Mouse (Mus musculus) spleen, adult 10 weeks (tissue): ENCODE measurements around the gene Otop2. TPM values are rescaled to one million over a fixed set of nuclear protein-coding genes. Genes with fewer than 3 reads are reported as not detected.

Experiments
- polyA plus RNA-seq: library from polyadenylated mRNA; stranded (reverse); fragments of 350-450 nt; fragmentation: Illumina TruSeq; extraction: RNeasy Lipid Tissue Mini Kit (QIAGEN cat#74804); gene quantifications from one replicate; pipeline ENCODE4 v1.2.3, GENCODE M21; 2015; ENCODE audit warnings: low replicate concordance; ENCODE audit not compliant: insufficient read depth

Otop2 gene
- not detected for polyA plus RNA-seq

DNA sequence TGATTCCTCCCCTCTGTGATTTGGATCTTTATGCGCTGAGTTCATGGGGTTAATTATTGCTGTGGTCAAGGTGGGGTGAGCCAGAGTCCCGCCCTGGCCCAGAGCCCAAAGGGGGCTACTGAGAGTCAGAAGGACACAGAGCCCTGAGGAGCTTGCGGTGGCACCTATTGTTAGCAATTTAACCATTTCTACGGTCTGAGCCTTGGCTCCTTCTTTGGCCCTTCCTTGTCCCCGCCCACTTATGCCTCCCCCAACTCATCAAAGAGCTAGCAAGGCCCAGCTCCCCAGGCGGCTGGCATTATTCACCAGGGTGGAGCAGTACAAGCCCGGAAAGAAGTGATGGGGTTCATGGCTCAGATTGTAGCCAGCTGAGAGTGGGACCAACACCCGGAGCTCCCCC lies at the start of gene Otop2:
Gene Otop2, plus strand, starts transcription at position 301 of the 400 bp plus-strand sequence.

DNA sequence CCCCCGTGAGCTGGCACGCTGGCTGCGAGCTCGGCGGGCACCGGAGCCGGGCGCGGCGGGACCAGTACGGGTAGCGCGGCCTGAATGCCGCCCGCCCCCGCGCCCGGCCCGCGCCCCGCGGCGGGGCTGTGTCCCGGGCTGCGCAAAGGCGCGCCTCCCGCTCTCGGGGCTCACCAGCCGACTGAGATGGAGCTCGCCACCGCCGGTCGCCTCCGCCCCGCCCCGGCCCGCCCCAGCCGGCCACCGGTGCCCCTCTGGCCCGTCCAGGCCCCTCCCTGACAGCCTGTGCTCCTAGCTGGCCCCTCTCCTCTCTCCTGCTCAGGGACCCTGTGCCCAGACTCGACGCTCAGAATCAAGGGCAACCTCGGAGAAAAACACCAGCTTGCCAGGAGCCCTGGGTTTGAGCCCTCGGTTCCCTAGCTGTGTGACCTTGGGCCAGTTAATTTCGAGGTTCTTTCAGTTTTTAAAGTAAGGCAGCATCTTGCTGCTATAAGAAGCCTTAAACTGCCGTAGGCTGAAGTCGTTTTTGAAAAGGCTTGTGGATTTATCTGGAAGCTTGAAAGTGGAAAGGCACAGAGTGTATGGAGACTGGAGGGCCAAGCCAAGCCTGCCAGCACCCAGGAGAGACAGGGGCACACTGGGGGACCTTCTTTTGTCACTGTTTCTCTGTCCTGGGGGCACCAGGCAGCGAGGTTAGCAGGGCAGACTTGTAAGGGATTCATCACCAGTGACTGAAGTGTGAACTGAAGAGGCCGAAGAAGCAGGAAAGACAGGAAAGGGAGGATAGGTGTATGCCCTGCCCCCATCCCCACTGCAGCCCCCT lies 39.7 kb upstream of the Otop2 start, which contains the start of gene Grin2c:
Gene Grin2c, minus strand, starts transcription at position 183 of the 823 bp plus-strand sequence.

DNA sequence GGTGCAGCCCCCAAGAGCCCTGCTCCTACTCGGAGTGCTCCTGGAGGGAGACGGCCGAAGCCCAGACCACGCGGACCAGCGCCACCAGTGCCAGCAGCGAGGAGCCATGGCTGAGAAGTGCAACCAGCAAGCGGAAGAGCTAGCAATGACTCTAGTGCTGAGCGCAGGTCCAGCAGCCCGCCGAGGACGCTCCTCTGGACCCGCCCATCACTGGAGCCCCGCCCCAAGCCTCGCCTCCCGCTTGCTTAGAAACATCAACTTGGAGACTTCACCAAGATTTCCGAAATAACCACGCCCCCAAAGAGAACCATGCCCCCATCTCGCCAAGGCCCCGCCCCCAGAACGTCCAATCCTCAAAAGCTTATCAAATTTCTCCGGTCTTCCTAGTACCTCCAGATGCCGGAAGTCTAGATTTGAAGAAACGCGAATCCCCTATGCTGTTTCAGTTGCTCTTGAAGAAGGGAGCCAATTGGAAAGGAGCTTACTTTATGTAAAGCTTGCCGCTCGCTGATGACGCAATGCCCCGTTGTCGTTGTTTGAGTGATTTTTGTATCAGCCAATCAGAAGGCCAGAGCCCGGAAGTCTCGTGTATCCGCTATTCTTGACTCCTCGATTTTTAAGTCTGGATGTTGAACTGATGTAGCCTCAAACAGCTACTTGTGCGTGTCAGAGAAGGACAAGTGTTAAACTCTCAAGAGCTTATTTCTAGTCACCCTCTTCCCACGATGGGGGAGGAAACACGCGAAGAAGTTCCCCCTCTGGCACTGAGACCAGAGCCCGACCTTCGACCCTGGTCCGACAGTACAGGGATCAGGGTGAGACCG lies 30.0 kb upstream of the Otop2 start, which contains the start of gene Fdxr:
Gene Fdxr, minus strand, starts transcription at position 271 of the 824 bp plus-strand sequence.

DNA sequence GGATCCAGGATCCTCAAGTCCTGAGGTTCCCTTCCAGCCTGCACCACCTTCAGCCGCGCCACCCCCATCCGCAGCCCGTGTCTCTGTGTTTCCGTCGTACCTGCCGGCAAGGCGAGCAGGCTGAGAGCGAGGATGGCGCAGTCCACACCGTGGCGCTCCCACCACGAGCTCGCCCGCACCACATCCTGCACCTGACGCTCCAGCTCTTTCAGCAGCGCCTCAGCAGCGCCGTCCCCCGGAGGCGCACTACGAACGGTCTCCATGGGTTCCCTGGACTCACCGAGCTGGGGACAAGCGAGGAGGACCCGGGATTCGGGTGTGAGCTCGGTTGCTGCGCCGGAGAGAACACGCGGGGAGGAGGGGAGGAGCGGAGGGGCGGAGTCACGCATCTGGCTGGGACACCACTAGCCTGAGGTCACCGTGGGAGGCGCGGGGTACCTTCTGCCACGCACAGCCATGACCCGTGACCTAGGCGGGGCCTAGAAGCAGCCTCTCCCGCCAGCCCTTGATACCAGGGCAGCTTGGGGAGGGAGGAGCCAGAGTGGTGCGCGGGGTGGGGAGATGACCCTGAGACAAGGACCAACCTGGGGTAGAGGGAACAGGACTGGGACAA lies 9.6 kb upstream of the Otop2 start, which contains the start of gene Fads6:
Gene Fads6, minus strand, starts transcription at position 450 of the 613 bp plus-strand sequence.

DNA sequence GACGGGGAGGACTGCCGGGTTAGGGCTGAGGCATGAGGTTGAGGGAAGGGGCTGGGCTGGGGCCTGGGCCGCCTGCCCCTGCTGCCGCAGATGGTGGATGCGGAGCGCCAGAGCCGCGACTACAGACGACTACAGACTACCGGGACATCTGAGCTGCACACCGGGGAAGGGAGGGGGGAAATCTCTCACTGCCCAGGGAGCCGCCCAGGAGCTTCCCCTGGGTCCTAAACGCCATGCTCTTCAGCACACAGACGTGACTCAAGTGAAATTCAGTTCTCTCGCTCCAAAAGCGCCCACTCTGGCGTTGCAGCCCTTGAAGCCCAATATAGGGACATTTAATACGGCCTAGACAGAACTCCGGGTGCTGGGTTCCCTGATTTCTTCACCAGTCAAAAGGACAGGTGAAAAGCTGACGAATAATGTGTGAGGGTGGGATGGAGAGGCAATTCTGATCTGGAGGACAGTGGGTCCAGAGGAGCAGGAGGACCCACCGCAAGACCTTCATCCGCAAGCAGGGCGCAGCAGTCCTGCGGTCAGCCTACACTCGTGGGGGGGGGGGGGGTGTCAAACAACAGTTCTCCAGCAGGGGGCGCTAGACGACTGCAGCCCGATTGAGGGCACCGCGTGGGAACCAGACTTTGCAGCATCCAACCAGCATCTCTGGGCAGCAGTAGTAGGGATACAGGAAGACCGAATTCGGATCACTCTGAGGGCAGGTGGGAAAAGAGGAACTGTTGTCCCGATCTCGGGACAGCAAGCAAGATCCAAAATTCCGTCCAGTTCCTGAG lies 15.1 kb downstream of the Otop2 start, which contains the start of gene Ush1g:
Gene Ush1g, minus strand, starts transcription at position 136 of the 788 bp plus-strand sequence.

DNA sequence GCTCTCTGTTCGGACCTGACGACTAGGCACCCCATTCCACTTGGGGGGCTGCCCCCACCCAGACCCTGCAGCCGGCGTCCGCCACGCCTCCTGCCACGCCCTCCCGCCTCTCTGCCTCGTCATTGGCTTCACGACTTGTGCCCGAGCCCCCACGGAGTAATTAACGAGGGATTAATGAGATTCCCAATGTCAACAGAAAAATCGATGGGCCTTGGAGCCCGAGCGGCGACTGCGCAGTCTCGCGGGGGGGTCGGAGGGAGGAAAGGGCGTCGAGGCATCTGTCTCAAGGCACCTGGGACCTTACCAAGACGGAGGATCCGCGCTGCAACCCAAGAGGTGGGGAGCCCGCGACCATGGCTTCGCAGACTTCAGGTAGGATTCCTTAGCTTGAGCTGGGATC lies 27.6 kb downstream of the Otop2 start, which contains the start of gene Otop3:
Gene Otop3, plus strand, starts transcription at position 201 of the 400 bp plus-strand sequence.

DNA sequence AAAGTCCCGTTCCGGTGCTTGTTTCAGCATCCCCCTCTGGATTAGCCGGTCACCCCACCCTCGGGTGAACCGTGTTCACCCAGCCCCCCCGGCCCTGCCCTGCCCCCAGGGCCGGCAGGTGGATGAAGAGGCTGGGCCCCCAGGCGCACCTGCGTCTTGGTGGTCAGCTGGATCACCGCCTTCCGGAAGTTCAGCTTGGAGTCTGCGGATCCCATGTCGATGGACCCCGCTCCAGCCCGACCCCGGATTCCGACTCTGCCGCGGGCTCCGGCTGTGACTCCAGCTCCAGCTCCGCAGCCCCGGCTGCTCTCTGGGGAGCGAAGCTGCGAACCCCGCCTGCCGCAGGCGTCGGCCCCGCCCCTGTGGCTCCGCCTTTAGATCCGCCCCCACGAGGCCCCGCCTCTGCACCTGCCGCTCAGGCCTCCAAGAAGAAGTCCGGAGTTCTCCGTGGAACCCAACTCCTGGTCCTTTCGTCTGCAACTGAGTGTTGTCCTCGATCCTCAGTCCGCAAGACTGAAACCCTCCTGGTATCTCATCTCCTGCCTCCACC lies 60.5 kb downstream of the Otop2 start, which contains the start of gene Hid1:
Gene Hid1, minus strand, starts transcription at position 362 of the 550 bp plus-strand sequence.

Other genes with a start within 250 kb of the Otop2 start
- gene Cd300e, start 245.0 kb upstream of the Otop2 start, polyA plus RNA-seq = 20.9 TPM
- 23.0 TPM for gene Rab37, start 215.7 kb upstream of the Otop2 start, polyA plus RNA-seq
- gene Cd300lf, start 173.2 kb upstream of the Otop2 start, polyA plus RNA-seq = 35.4 TPM
- gene Slc9a3r1, start 143.8 kb upstream of the Otop2 start, polyA plus RNA-seq = 51.1 TPM
- 2.9 TPM for gene Tmem104, start 119.7 kb upstream of the Otop2 start, polyA plus RNA-seq
- gene Nat9, start 119.3 kb upstream of the Otop2 start, polyA plus RNA-seq = 16.0 TPM
- gene Grin2c, start 39.9 kb upstream of the Otop2 start, polyA plus RNA-seq = 1.3 TPM
- 13.0 TPM for gene Fdxr, start 30.1 kb upstream of the Otop2 start, polyA plus RNA-seq
- gene Fads6, start 9.5 kb upstream of the Otop2 start, polyA plus RNA-seq = 1.5 TPM
- 1.3 TPM for gene Ush1g, start 14.9 kb downstream of the Otop2 start, polyA plus RNA-seq
- gene Otop3, start 27.6 kb downstream of the Otop2 start, polyA plus RNA-seq = not detected
- gene Hid1, start 60.6 kb downstream of the Otop2 start, polyA plus RNA-seq = 6.4 TPM
- 3.0 TPM for gene Cdr2l, start 74.8 kb downstream of the Otop2 start, polyA plus RNA-seq
- 64.5 TPM for gene Mrpl58, start 96.6 kb downstream of the Otop2 start, polyA plus RNA-seq
- gene Atp5h, start 112.8 kb downstream of the Otop2 start, polyA plus RNA-seq = 558 TPM
- gene Kctd2, start 113.0 kb downstream of the Otop2 start, polyA plus RNA-seq = 34.0 TPM
- gene Trim80, start 133.4 kb downstream of the Otop2 start, polyA plus RNA-seq = not detected
- 6.9 TPM for gene Slc16a5, start 155.3 kb downstream of the Otop2 start, polyA plus RNA-seq
- gene Armc7, start 168.5 kb downstream of the Otop2 start, polyA plus RNA-seq = 16.0 TPM
- gene Nt5c, start 184.7 kb downstream of the Otop2 start, polyA plus RNA-seq = 60.8 TPM
- 133 TPM for gene Jpt1, start 207.2 kb downstream of the Otop2 start, polyA plus RNA-seq
- 663 TPM for gene Sumo2, start 229.1 kb downstream of the Otop2 start, polyA plus RNA-seq